ENCODE assay signal across 1 mouse cellular context in the genomic region with DNA sequence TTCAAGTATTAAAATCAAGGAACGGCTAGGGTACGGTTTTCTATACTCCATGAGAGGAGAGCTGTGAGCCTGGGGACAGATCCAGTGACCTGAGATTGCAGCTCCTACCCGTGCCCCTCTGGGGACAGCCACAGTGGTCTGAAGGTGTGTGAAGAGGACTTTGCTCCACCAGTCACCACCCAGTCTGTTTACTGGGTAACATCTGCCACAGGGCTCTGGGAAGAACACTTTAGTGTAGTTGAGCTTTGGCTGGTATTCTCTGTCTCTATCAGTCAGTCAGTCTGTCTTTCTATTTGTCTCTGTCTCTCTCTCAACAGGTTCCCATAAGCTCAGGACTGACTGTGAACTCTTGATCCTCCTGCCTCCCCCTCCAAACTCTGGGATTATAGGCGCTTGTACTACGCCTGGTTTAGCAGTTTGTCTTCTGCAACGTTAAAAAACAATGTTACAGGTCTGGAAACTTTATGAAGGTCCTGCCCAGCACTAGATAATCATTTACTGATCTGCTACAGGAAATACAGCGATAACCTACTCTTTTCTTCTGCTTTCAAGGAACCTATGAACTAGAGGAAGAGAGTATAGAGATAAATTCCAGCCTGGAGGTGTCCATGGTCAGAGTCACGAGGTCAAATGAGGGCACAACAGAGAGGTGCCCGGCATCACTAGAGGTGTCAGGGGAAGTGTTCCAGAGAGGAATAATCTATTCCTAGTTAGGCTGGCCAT.
TF ChIP-seq lines count a peak whose summit lies in the region.

No protein-coding gene starts in this region.

TF ChIP-seq in MEL, 35 proteins besides CTCF, POLR2A, EP300 and RAD21 (continued from another document):
- TF ChIP-seq BHLHE40 (IDR thresholded peaks at IDR 0.05; ENCODE audit: borderline replicate concordance, low read depth, low read length), result peak; percentile 68; the same call in 1 of the 2 replicates
- peak; percentile 90 for TF ChIP-seq SIN3A (IDR thresholded peaks at IDR 0.05; ENCODE audit: low read length)
- TF ChIP-seq UBTF (IDR thresholded peaks at IDR 0.05; ENCODE audit: borderline replicate concordance, insufficient read depth, low read depth, low read length), result no peak
- TF ChIP-seq ZKSCAN1 (IDR thresholded peaks at IDR 0.05; ENCODE audit: low read depth, low read length), result no peak
- peak; percentile 55; the same call in 1 of the 2 replicates for TF ChIP-seq MYC (IDR thresholded peaks at IDR 0.05; ENCODE audit: low read depth, low read length)
- TF ChIP-seq RCOR1 (IDR thresholded peaks at IDR 0.05; ENCODE audit: low read depth, low read length), result peak; percentile 88
- TF ChIP-seq MAFK (IDR thresholded peaks at IDR 0.05; ENCODE audit: borderline replicate concordance, low read depth, low read length), result no peak
- TF ChIP-seq KAT2A (conservative IDR thresholded peaks at IDR 0.05; ENCODE audit: low read depth, low read length), result no peak; the same call in 1 of the 2 replicates
- 0 out of 2 replicates have a peak, but pooled peaks have one; percentile 29 for TF ChIP-seq ZC3H11A (IDR thresholded peaks at IDR 0.05; ENCODE audit: low read depth, low read length)
- peak; percentile 88 for TF ChIP-seq ETS1 (IDR thresholded peaks at IDR 0.05; ENCODE audit: low read depth, low read length)
- peak; percentile 74 for TF ChIP-seq POLR2AphosphoS2 (IDR thresholded peaks at IDR 0.05; ENCODE audit: low read length)
- TF ChIP-seq CHD2 (IDR thresholded peaks at IDR 0.05; ENCODE audit: low read length), result no peak
- peak; percentile 99 for TF ChIP-seq GATA1 (IDR thresholded peaks at IDR 0.05; ENCODE audit: low read depth, low read length)
- TF ChIP-seq MYB (IDR thresholded peaks at IDR 0.05; ENCODE audit: low read depth, low read length), result peak; percentile 85
- TF ChIP-seq ELF1 (IDR thresholded peaks at IDR 0.05; ENCODE audit: low read depth, low read length), result 0 out of 2 replicates have a peak, but pooled peaks have one; percentile 11
- no peak for TF ChIP-seq E2F4 (IDR thresholded peaks at IDR 0.05; ENCODE audit: borderline replicate concordance, low read depth, low read length)
- peak; percentile 66; the same call in 1 of the 2 replicates for TF ChIP-seq MXI1 (IDR thresholded peaks at IDR 0.05; ENCODE audit: low read depth, low read length)
- TF ChIP-seq ZNF384 (IDR thresholded peaks at IDR 0.05; ENCODE audit: low read depth, low read length), result peak; percentile 36; the same call in 1 of the 2 replicates
- TF ChIP-seq TCF12 (IDR thresholded peaks at IDR 0.05; ENCODE audit: low read depth, low read length), result peak; percentile 90
- TF ChIP-seq MAX (IDR thresholded peaks at IDR 0.05; ENCODE audit: low read length), result peak; percentile 60; the same call in 1 of the 2 replicates
- no peak for TF ChIP-seq GABPA (IDR thresholded peaks at IDR 0.05; ENCODE audit: low read depth, low read length)
- peak; percentile 76 for TF ChIP-seq TBP (IDR thresholded peaks at IDR 0.05; ENCODE audit: low read depth, low read length)
- TF ChIP-seq HCFC1 (IDR thresholded peaks at IDR 0.05; ENCODE audit: low read depth, low read length), result 0 out of 2 replicates have a peak, but pooled peaks have one; percentile 51
- TF ChIP-seq CHD1 (IDR thresholded peaks at IDR 0.05; ENCODE audit: low read depth, low read length), result no peak; the same call in 1 of the 2 replicates
- TF ChIP-seq JUND (IDR thresholded peaks at IDR 0.05; ENCODE audit: low read depth, low read length), result 0 out of 2 replicates have a peak, but pooled peaks have one; percentile 73
